Mouse (Mus musculus) C2C12 (cell line): ENCODE data around the gene Med15.

Experiments
- CEBPB ChIP-seq: IDR thresholded peaks from one replicate; pipeline ENCODE4 v1.6.1; 2011; ENCODE audit warnings: low read depth, mild to moderate bottlenecking, control low read depth, moderate library complexity
- CTCF ChIP-seq: IDR thresholded peaks from one replicate; pipeline ENCODE4 v1.5.1; 2011; ENCODE audit not compliant: control insufficient read depth, insufficient read depth, insufficient read length
- MAX ChIP-seq: IDR thresholded peaks from one replicate; pipeline ENCODE4 v1.6.1; 2011; ENCODE audit warnings: mild to moderate bottlenecking, control low read depth

GRCm38 (mm10) chr16:17733646-17734045, 955 bp upstream of the Med15 start:
- no peak for TF ChIP-seq CTCF
- TF ChIP-seq MAX: no peak
- no peak for TF ChIP-seq CEBPB
